Mouse (Mus musculus) megakaryocyte progenitor cell, adult 5-6 weeks (primary cell): ENCODE data around the gene Pld3. TPM values are rescaled to one million over a fixed set of nuclear protein-coding genes. Genes with fewer than 3 reads are reported as not detected.

ENCODE experiments used
- ATAC-seq: replicated peaks from 2 replicates; pipeline ENCODE4 v1.8.0; 2016; ENCODE audit warnings: mild to moderate bottlenecking, moderate TSS enrichment, inconsistent platforms; ENCODE audit not compliant: poor library complexity
- total RNA-seq, 2 experiments: library from RNA; stranded (forward) in 1 of 2; stranded (reverse) in 1 of 2; fragments of 157-497, 149-512 nt in 1 of 2; fragments of 200-1000 nt in 1 of 2; gene quantifications; 2 replicates each; pipeline versions ENCODE4 v1.2.3 to v1.2.4; 2015 to 2017

The Pld3 gene
- 9.3 and 9.4 TPM in 2 replicates for total RNA-seq (2015)
- total RNA-seq (2017): 5.3 and 7.5 TPM in 2 replicates

- peak; percentile 99 for ATAC-seq
Measured at GRCm38 (mm10) chr7:27552931-27553513, at the start of gene Pld3, which contains the start of gene 2310022A10Rik. TSS of gene Pld3 (minus strand) at chr7:27553218. TSS of gene 2310022A10Rik (plus strand) at chr7:27553233.

- ATAC-seq: no peak
Measured at GRCm38 (mm10) chr7:27602161-27602560, 49.1 kb upstream of the Pld3 start.

GRCm38 (mm10) chr7:27601628-27602027 lies 48.6 kb upstream of the Pld3 start:
- no peak for ATAC-seq

GRCm38 (mm10) chr7:27598053-27598452 lies 45.0 kb upstream of the Pld3 start:
- ATAC-seq: no peak

GRCm38 (mm10) chr7:27596586-27597503 lies 43.8 kb upstream of the Pld3 start:
- ATAC-seq: no peak

- no peak for ATAC-seq
Measured at GRCm38 (mm10) chr7:27592934-27593645, 40.1 kb upstream of the Pld3 start.

- peak; percentile 37 for ATAC-seq
Measured at GRCm38 (mm10) chr7:27592217-27592929, 39.4 kb upstream of the Pld3 start.

- peak; percentile 85 for ATAC-seq
Measured at GRCm38 (mm10) chr7:27591266-27592216, 38.5 kb upstream of the Pld3 start, which contains the start of gene Akt2. TSS of gene Akt2 (plus strand) at chr7:27591552.

- ATAC-seq: no peak
Measured at GRCm38 (mm10) chr7:27590566-27591213, 37.7 kb upstream of the Pld3 start.

GRCm38 (mm10) chr7:27590088-27590487 lies 37.1 kb upstream of the Pld3 start:
- ATAC-seq: no peak

GRCm38 (mm10) chr7:27587741-27588140 lies 34.7 kb upstream of the Pld3 start:
- no peak for ATAC-seq

- no peak for ATAC-seq
Measured at GRCm38 (mm10) chr7:27586861-27587260, 33.8 kb upstream of the Pld3 start.

- no peak for ATAC-seq
Measured at GRCm38 (mm10) chr7:27580380-27581174, 27.6 kb upstream of the Pld3 start.

- ATAC-seq: no peak
Measured at GRCm38 (mm10) chr7:27578465-27578864, 25.4 kb upstream of the Pld3 start.

- ATAC-seq: peak; percentile 56
Measured at GRCm38 (mm10) chr7:27577589-27577988, 24.6 kb upstream of the Pld3 start.

- ATAC-seq: peak; percentile 81
Measured at GRCm38 (mm10) chr7:27576914-27577313, 23.9 kb upstream of the Pld3 start.

- no peak for ATAC-seq
Measured at GRCm38 (mm10) chr7:27574124-27574880, 21.3 kb upstream of the Pld3 start.
